Mouse (Mus musculus): Measurements from ENCODE around the gene Arg1.

DNA sequence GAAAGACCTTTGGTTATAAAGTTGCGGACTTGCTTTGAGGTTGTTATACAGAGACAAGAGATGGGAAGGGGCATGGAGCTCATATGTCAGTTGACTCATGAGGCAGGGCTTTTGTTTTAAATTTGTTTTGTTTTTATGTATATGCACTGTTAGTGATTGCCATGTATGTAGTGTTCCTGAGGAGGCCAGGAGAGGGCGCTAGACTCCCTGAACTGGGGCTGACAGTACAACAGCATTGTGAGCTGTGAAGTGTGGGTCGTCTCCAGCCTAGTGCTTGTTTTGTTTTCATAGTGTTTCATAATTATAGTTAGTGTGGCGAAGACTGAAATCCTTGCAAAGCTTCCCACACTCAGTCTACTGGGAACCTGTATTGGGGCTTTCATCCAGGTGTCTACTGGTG lies 53.7 kb downstream of the Arg1 start:
- TF ChIP-seq POLR2A (IDR thresholded peaks at IDR 0.05; ENCODE audit: borderline replicate concordance, control insufficient read depth, low read depth, low read length) (no peak), CTCF (IDR thresholded peaks at IDR 0.05; ENCODE audit: control insufficient read depth, insufficient read depth, low read length) (peak; percentile 33; the same call in 1 of the 2 replicates)
